Mouse (Mus musculus) cerebellum, adult 18-20 months (tissue): ENCODE data around the gene Sit1.

ENCODE experiments used
- DNase-seq, 2 experiments: peaks; one replicate each; pipeline ENCODE4 v3.0.0; 2021

Sit1 gene

DNA sequence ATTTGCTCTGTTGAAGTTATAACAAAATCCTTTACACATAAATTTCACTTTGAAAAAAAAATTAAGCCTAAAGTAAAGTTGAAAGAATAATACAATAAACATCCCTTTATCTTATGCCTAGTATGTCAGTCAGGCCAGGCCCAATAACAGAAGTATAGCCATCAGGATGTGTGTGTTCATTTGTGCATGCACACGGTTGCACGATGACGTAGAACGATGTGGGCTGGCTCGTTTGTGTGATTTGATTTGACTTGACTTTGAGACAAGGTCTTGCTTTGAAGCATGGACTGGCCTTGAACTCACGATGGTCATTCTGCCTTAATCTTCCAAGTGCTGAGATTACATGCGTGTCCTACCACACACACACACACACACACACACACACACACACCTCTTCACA, 16.7 kb downstream of the Sit1 start:
- no peak for DNase-seq

DNA sequence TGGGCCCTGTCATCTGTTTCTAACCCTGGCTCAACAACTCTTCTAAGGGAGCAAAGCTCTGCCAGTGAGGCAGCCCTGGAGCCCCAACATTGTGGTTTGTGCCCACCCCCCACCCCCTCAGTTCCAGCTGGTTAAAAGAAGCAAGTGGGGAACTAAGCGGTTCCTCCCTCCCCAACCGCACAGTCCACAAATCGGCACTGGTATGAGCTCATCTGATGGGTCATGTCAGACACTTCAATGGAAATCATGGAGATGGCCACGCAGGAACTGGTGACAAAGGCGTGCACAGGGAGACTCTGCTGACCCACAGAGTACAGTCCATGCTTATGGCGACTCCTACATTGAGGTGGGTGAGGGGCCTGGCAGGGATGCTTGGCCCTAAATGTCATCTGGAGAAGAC, 17.6 kb downstream of the Sit1 start:
- no peak for DNase-seq

DNA sequence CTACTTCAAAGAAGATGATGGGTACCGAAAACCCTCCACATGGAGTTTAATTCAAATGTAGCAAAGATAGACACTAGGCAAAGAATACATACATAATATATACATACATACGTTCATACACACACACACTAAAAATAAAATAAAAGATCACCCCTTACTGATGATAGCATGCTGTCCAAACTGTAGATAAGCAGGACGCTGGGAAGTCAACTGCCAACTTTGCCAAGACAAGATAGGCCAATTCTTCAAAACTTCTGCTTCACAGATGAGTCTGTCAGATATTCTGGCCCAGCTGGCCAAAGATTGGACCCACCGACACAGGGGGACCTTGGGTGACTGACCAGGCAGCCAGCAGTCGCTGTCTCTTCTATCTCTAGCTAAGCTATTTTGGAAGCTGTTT, 20.4 kb downstream of the Sit1 start:
- DNase-seq: no peak

DNA sequence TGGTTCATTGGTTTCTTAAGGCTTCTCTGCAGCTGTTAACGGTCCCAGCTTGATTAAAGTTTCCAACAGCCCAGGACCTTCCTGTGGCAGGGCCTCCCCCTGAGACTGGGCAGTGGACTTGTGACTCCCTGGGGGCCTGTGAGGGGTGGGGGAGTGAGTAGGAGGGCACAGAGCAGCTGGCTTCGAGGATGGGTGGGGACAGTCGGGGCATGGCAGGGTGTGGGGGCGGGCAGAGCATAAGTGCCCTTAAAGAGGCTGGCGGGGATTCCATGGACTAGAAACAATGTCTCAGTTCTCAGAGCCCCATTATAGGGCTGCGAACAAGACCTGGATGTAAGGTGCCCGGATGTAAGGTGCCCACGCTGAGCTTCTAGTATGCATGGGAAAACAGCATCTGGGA, 26.4 kb downstream of the Sit1 start:
- DNase-seq: no peak

DNA sequence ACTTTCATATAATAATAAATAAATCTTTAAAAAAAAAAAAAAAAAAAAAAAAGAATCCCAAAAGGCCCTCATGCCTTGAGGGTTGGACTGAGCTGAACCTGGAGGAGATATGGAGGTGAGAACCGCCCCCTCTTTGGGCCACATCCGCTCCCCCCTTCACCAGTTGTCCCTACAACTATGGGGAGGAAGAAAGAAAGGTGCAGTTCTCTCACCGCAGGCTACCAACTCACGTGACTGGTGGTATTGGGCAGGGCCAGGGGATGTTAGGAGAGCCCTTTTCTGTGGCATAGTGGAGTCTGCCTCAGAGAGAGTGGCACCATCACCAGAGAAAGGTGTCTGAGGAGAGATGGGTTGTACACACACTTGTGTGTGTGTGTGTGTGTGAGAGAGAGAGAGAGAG, 27.1 kb downstream of the Sit1 start:
- no peak for DNase-seq

DNA sequence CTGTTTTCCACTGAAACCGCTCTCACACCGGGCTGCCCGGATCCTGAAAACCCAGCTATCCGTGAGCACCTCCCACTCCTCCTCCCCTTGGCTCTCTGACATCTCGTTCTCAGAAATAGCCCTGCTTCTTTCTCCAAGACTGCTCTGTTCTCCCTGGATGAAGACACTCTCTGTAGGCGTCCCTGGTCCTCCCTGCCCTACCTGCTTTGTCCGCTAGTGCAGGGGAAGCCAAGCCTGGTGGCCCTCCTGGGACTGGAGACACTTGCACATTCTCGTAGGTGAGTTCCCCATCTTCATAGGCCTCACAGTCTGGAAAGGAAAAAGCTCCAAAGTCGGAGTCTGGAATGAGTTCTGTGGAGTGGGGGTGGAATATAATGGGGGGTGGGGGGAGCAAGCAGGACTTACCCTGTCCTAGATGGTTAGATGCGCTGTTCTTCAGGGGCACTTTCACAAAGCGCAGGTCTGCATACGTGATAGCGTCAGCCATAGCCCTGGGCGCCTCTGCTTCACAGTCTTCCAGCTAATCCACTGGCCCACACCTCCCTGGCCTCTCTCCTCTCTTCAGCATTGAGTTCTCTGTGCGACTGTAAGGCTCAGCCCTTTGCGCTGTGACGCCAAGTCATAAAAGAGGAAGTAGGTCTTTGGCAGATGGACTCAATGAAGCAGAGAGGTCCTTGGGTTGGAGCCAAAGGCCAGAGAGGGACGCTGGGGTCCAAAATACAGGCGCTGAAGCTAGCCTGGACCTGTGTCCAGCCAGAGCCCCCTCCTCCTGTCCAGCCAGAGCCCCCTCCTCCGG, 29.3 kb downstream of the Sit1 start, which contains the start of gene Cd72:
Gene Cd72 (minus strand): TSS at position 588 of the 796 bp plus-strand sequence.
- DNase-seq: no peak

DNA sequence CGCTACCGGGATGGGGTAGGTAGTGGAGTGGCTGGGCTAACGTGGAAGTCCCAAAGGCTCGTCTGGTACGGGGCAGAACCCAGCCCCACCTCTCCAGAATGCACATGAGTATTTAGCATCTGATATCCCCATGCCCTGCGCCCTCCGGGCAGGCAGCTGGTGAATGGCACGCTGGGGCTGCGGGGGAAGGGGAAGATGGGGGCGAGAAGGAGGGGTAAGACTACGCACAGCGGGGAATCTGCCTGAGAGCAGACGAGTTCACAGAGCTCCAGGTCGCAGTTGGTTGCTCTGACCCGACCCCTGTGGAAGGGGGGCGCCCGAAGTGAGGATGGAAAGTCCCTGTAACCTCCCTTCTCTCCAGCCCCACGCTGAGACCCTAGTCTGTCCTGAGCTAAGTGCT, 30.1 kb downstream of the Sit1 start:
- no peak for DNase-seq

DNA sequence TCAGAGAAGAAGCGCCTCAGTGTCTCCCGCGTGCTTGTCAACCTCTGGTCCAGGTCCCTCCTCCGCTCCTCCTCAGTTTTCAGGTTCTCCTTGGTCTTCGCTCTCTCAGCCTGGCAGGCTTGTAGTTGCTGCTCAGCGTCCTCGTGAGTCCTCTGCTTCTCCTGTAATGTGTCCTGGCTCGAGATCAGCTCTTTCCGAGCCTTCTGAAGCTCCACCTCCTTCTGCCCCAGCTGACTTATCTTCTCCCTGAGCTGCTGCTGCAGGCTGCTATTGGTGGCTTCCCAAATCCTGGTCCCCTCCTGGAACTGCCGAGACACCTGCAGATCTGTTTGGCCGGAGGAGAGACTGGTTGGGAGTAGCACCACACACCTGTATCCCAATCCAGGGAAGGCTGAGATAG, 31.2 kb downstream of the Sit1 start:
- no peak for DNase-seq

DNA sequence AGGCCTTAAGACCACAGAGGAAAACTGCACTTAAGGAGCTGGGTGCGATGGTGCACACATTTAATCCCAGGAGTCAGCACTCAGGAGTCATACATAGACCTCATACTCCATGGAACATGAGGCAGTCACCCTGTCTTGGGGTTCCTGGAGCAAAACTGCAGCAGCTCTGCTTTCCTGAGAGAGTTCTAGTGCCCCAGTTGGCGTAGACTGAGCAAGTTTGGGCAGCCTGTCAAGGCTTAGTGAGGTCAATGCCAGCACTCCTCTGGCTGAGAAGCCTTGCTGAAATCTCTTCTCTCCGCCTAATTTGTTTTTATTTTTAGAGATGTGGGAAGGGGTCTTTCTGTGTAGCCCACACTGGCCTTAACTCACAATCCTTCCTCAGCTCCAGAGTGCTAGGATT, 35.0 kb downstream of the Sit1 start:
- no peak for DNase-seq

DNA sequence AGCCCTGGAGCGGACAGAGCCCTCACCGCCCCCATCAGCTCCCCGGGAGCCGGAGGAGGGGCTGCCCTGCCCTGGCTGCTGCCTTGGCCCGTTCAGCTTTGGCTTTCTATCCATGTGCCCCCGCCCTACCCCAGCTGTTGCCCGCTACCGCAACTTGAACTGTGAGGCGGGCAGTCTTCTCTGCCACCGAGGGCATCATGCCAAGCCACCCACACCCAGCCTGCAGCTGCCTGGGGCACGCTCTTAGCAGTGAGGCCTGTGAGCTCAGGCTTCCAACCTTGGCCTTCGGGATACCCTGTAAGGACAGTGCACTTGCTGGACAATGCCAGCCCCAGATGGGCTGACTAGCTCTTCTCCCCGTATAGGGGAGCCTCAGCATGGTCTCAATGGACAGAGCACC, 36.3 kb downstream of the Sit1 start:
- peak in 1 of 2 experiments; percentile 20 for DNase-seq

DNA sequence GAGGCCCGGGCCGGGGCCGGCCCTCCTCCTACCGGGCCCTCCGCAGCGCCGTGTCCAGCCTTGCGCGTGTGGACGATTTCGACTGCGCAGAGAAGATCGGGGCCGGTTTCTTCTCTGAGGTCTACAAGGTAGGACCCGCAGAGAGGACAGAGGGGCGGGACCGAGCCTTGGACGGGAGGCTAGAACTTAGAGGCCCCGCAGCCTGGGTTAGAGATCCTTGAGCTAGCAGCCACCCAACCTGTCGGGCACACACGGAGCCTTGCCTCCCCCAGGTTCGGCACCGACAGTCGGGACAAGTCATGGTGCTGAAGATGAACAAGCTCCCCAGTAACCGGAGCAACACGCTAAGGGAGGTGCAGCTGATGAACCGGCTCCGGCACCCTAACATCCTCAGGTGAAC, 40.0 kb downstream of the Sit1 start:
- peak in 1 of 2 experiments; percentile 54 for DNase-seq

DNA sequence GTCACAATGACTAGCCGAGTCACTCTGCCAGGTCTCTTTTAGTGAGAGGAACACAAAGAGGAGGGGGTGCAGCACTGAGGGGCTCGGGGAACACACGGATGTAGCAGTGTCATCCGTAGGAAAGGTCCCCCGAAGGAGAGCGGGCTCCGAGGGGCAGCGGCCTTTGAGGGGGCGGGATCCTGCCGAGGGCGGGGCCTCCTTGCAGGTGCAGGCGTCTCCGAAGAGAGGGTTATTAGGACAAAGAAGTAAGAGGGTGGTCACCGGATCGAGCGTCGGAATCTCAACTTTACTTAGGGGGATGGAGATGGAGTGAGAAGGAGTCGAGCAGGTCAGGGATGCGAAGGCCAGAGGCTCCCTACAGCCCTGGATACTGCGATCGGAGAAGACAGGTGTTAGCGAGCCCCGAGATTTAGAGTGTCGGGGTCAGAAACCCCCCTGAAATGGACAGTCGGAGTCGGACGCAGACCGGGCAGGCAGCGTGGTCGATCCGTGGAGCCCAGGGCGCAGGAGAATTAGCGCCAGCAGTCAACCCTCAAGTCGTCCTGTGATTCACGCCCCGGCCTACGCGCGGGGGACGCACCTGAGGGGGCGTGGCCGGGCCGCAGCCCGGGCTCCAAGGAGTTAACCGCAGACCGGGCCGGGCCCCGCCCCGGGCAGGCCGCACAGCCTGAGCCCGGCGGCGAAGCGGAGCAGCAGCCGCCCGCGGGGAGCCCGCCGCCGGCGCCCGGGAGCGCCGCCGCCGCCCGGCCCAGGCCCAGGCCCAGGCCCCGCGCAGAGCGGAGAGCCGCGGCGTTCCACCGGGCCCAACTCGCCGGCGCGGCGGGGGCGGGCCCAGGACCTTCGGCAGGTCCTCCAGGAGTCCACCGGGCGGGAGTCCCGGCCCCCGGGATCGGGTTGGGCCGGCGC, 40.8 kb downstream of the Sit1 start:
- DNase-seq: peak; percentile 77 to 82

DNA sequence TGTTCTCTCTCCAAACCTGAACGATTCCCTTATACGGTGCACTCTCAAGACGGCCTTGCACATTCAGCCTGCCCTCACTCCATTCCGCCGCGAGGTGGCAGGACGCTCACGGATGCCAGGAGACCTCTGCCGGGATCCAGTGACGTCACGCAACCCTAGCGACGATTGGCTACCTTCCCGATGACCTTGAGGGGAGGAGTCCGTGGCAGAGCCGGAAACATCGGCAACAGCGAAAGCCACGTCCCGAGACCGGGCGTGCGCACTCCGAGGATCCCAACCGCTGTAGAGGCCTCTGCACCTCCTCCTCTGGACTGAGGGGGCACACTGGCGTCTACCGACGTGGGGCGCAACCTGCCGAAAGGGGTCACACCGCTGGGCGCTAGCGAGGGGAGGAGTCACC, 41.5 kb downstream of the Sit1 start:
- peak; percentile 99 to 100 for DNase-seq

DNA sequence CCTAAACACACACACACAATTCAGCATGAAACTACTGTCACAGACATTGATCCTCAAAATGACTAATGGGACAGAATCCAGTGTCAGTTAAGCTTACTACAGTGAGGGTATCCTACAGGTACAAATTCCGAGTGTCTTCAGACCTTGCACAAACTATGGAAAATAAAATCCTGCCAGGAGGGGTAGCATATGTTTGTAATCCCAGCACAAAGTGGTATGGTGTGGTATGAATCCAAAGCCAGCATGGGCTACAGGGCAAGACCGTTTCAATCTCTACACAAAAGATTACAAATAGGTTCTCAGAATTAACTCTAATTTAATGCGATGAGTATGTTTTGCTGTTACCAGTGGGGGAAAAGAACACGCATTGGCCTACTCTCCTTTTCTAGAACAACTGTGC, 41.9 kb downstream of the Sit1 start, which contains the start of gene Tesk1:
Gene Tesk1 (plus strand): TSS at position 301 of the 400 bp plus-strand sequence.
- no peak for DNase-seq

DNA sequence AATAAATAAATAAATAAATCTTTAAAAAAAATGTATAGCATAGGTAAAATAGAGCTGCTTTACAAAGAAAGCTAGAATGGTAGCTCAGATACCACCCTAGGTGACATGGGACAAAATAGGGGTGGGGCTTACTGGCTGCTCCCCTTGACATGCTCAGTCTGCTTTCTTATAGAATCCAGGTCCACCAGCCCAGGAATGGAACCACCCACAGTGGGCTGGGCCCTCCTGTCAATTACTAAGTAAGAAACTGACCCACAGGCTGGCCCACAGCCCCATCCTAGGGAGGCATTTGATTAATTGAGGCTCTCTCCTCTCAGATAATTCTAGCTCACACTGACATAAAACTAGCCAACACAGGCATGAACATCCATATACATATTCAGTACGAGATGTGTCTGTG, 50.7 kb downstream of the Sit1 start:
- DNase-seq: no peak
